Mouse (Mus musculus): ENCODE results near the gene Pamr1.

The Pamr1 gene

DNA sequence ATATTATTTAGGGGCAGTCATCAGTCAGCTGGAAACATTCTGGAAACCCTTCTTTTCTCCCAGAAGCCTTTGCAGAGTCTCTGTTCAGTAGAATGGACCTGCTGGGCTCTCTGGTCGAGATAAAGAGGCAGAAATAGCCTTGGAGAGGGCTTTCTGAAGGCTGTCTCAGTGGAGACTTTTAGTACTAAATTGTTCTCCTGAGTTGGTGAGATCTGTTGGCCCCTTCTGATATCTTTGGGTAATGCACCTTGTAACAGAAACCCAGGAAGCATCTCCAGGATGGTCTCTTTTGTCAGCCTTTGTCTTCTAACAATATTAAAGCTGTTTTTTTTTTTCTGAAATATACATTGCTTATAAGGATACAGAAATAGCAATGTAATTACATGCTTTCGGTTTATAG, 111.2 kb downstream of the Pamr1 start:
- DNase-seq (ENCODE audit: low read depth): no peak

DNA sequence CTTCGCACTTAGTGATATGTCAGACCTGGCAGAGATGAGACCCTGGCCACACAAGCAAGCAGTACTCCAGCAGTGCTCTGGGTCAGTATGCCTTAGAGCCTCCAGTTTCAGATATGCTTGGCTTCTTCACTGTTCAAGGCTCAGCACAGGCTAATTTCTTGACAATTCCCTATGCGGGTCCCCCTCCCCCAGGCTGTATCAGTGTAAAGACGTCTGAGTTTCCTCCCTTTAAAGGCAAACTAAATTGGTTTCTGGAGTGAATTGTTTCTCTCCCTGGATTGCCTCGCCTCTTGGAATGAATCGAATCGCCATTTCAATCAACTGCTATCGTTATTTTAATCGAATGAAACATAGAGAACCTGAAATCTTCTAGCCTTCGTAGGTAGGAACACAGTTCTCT, 113.1 kb downstream of the Pamr1 start:
- no peak for DNase-seq (ENCODE audit: low read depth)

DNA sequence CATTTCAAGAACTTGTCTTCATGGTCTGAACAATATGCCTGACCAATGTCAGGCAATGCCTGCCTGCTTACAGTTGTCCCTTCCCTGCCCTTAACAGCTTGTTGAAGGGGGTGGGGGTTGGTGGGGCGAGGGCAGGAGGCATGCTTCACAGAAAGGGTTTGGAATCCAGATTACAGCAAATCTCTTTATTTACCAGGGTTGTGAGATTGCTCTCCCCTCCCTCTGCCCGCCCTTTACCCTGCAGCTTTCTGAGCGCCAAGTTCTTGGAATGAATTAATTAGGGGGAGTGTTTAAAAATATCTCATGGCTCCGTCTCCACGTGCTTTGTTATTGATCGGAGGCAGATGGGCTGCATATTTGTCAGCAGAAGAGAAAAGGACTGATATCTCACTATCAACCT, 113.5 kb downstream of the Pamr1 start:
- DNase-seq (ENCODE audit: low read depth): no peak

DNA sequence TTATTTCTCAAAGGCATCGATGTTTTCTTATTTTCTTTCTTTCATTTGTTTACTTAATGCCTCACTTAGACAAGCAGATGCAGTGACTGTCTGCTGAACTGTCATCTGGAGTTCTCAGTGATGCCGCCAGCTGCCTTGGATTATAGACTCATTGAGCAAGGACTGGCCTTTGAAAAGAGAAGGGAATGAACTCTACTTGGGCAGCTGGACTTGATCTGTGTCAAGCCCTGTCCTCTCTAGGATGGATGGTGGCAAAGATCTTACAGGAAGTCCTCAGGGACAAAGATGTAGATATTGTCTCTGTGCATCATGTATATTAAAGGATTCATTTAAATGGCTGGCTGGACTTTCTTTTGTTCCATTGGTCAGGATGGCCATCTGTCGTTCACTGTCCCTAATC, 114.1 kb downstream of the Pamr1 start:
- DNase-seq (ENCODE audit: low read depth): no peak

DNA sequence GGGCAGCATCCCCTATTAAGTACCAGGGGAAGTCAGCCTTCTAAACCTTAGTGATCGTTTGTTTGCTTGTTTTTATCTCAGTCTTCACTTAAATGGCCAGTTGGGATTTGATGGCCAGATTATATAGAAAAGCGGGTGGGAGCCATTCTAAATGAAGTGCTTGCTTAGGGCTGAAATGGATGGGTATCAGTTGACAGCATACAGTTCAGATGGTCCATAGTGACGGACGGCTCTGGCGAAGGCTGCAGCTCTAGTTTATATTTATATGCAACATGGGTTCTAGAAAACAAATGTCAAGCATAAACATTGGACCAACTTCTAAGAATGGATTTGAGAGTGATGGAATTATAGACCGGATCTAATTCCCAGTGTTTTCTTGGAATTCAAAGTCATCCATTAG, 118.2 kb downstream of the Pamr1 start:
- no peak for DNase-seq (ENCODE audit: low read depth)

GRCm38 (mm10) chr2:102669580-102669979, 119.8 kb downstream of the Pamr1 start:
- no peak for DNase-seq (ENCODE audit: low read depth)

DNA sequence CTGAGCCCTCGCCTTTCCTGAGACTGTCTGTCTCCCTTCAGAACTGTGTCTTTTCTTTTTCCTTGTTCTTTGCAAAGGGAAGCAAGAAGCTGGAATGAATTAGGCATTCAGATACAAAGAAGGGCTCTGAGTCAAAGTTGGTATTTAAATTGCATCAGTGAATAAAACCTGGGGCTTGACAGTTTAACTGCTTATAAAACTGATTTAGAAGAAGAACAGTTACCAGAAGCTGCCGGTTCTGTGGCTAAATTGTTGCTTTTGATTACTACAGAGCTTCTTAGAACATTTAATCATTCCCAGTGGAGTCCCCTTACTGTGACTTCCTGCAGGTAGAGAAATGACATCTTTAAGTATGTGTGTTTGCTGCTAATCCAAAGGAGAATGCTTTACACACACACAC, 124.8 kb downstream of the Pamr1 start:
- DNase-seq (ENCODE audit: low read depth): no peak

GRCm38 (mm10) chr2:102675275-102675674, 125.5 kb downstream of the Pamr1 start:
- DNase-seq (ENCODE audit: low read depth): peak; percentile 32

DNA sequence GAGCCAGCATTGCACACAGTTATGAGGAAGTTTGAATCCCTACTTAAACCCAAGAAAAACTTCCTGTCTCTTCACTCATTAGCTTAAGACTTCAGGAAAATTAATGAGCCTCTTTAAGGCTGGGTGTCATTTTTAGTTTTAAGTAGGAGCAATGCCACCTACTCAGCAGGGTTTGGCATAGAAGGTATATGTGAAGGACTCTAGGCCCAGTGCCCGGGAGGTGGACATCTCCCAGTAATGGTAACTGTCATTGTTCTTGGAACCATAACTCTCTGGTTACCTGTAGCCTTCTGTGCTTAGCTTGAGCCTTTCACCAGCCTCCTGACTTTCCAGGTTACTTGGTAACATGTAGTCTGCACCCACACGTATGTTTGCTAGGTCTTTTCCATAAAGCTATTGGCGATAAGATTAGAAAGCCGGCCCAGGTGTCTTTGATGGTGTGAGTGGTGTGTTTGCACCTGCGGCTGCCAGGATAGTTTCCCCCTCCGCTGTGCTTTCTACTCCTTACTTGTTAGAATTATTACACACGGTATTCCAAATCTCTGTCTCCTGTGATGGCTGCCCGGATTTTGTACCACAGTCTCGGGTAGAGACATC, 127.0 kb downstream of the Pamr1 start:
- DNase-seq (ENCODE audit: low read depth): no peak

- DNase-seq (ENCODE audit: low read depth): no peak
These were observed 127.6 kb downstream of the Pamr1 start for GRCm38 (mm10) chr2:102677400-102677799.

- DNase-seq (ENCODE audit: low read depth): no peak
These were observed 131.5 kb downstream of the Pamr1 start for GRCm38 (mm10) chr2:102681351-102681750.

- peak; percentile 25 for DNase-seq (ENCODE audit: low read depth)
These were observed 132.4 kb downstream of the Pamr1 start for GRCm38 (mm10) chr2:102682168-102682567.

DNA sequence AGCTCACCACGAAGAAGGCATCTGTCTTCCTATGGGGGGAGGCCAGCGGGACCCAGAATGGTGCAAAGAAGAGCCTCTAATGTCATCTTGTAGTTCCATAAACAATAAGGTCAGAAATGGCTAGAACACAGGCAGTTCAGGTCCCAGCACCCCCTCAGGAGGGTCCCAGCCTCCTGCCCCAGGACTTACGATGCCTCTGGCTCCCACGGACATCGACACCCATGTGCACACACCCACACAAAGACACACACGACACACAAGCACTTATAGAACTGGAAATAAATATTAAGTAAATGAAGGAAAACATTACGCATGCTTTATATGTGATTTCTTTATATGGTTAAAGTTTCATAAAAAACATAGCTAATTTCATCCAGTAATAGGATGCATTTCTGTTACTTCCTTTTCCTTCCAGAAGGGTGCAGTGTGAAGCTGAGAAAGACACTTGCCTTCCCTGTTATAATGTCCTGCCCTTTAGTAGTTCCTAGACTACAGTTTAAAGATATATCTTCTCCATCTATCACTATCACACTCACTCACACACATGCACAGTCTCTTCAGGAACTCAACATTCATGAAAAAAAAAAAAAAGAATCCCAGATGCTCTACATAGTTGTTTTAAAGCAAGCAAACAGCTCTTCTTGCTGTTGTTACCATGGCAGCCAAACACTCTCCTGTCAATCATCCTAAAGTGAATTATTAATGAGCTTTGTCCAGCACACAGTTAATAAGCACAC, 135.7 kb downstream of the Pamr1 start:
- no peak for DNase-seq (ENCODE audit: low read depth)

GRCm38 (mm10) chr2:102686108-102686450, 136.3 kb downstream of the Pamr1 start:
- DNase-seq (ENCODE audit: low read depth): no peak
